ENCODE assay signal across 14 mouse cellular contexts in the genomic region with DNA sequence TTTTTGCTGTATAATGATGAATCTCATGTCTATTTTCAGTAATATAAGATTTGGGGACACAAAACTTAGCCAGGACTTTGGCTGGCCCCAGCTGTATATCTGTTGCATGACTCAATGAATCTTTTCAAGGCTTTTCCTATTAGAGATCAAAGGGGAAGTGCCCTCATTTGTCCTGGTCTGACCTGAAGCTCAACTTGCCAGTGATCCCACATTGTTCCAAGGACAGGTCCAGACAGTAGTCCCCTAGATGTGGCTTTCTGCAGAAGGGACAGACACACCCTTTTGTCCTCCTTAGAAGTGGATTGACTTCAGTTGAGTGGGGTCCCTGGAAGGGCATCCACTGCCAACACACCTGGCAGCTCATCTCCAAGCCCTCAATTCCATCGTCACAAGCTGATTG.
"Had no signal": no experiment of that assay in that cellular context is flagged by ENCODE, and none has a peak within 500 bp of the region (broad histone marks: within the 10 kb centered on the region; RNA-seq: fewer than 3 reads in every experiment).

No protein-coding gene starts in this region.

- ATAC-seq: liver, postnatal 0 days; lung, postnatal 0 days; midbrain, embryonic 13.5 days; midbrain, embryonic 16.5 days had no signal

- H3K27ac ChIP-seq: limb, embryonic 12.5 days; limb, embryonic 15.5 days; liver, embryonic 14.5 days; macrophage; midbrain, embryonic 13.5 days had no signal

- H3K4me3 ChIP-seq: limb, embryonic 12.5 days; limb, embryonic 15.5 days; midbrain, embryonic 13.5 days had no signal

- DNase-seq: layer of hippocampus, postnatal 36 days; left cerebral cortex, postnatal 4 days; liver, postnatal 0 days; lung, embryonic 14.5 days; thymus, adult 18-20 months; thymus, postnatal 36 days had no signal

- H3K9ac ChIP-seq: limb, embryonic 12.5 days; limb, embryonic 15.5 days; liver, embryonic 14.5 days; liver, postnatal 0 days; lung, embryonic 14.5 days; midbrain, embryonic 13.5 days had no signal

- H3K36me3 ChIP-seq: limb, embryonic 12.5 days; limb, embryonic 15.5 days had no signal

- H3K4me2 ChIP-seq: limb, embryonic 12.5 days; limb, embryonic 15.5 days; liver, embryonic 11.5 days; lung, embryonic 14.5 days; midbrain, embryonic 13.5 days had no signal

- H3K27me3 ChIP-seq: limb, embryonic 12.5 days; limb, embryonic 15.5 days; midbrain, embryonic 13.5 days had no signal

- H3K4me1 ChIP-seq: limb, embryonic 12.5 days; limb, embryonic 15.5 days had no signal
